Mouse (Mus musculus) cortical plate, adult 2 months (tissue): ENCODE measurements around the gene Agfg2.

Source experiments
- CTCF ChIP-seq: fragments of 200-500 bp; IDR thresholded peaks from 2 replicates; pipeline ENCODE4 v1.5.1; 2011; ENCODE audit warnings: mild to moderate bottlenecking, control low read depth, low read length; ENCODE audit not compliant: insufficient read depth; ENCODE audit errors: extremely low read depth
- POLR2A ChIP-seq: fragments of 200-500 bp; IDR thresholded peaks from 2 replicates; pipeline ENCODE4 v1.6.1; 2011; ENCODE audit warnings: mild to moderate bottlenecking, low read length, control low read depth; ENCODE audit not compliant: insufficient read depth; ENCODE audit errors: extremely low read depth

DNA sequence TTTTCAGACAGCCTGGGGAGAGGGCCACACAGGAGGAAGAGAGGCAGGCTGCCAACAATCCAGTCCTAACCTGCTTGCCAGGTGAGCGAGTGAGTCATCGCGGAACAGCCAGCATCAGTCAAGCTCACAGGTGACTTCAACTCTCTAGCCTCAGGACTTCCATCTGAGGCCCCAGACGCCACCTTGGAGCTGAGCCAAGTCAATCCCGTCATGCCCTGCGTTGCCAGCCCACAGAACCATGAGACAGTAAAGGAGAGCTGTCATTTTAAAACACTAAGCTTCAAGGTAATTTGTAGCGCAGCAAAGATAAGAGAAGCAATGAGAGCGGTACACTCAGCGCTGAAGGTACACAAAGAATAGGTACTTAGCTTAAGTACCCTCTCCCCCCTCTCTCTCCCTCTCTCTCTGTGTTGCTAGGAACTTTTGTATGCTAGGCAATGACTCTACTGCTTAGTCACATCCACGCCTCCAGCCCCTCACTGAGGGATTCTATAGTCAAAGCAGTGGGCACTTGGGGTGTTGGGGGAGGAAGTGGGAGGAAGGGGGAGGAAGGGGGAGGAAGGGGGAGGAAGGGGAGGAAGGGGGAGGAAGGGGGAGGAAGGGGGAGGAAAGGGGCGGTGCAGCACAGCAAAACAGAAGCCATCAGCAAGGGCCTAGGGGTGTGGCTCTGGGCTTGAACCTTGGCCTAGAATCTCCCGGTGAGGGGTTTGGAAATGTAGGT, 22.5 kb upstream of the Agfg2 start:
- no peak for TF ChIP-seq CTCF
- no peak for TF ChIP-seq POLR2A
